Mouse (Mus musculus) megakaryocyte progenitor cell, adult 5-6 weeks (primary cell): Measurements from ENCODE around the gene Flvcr1. TPM values are rescaled to one million over a fixed set of nuclear protein-coding genes. Genes with fewer than 3 reads are reported as not detected.

ENCODE experiments used
- ATAC-seq: replicated peaks from 2 replicates; pipeline ENCODE4 v1.8.0; 2016; ENCODE audit warnings: mild to moderate bottlenecking, moderate TSS enrichment, inconsistent platforms; ENCODE audit not compliant: poor library complexity
- total RNA-seq, 2 experiments: library from RNA; stranded (forward) in 1 of 2; stranded (reverse) in 1 of 2; fragments of 157-497, 149-512 nt in 1 of 2; fragments of 200-1000 nt in 1 of 2; gene quantifications; 2 replicates each; pipeline versions ENCODE4 v1.2.3 to v1.2.4; 2015 to 2017

Flvcr1 gene
- total RNA-seq (2015) (29.9 and 30.6 TPM in 2 replicates), total RNA-seq (2017) (21.7 and 24.9 TPM in 2 replicates)

DNA sequence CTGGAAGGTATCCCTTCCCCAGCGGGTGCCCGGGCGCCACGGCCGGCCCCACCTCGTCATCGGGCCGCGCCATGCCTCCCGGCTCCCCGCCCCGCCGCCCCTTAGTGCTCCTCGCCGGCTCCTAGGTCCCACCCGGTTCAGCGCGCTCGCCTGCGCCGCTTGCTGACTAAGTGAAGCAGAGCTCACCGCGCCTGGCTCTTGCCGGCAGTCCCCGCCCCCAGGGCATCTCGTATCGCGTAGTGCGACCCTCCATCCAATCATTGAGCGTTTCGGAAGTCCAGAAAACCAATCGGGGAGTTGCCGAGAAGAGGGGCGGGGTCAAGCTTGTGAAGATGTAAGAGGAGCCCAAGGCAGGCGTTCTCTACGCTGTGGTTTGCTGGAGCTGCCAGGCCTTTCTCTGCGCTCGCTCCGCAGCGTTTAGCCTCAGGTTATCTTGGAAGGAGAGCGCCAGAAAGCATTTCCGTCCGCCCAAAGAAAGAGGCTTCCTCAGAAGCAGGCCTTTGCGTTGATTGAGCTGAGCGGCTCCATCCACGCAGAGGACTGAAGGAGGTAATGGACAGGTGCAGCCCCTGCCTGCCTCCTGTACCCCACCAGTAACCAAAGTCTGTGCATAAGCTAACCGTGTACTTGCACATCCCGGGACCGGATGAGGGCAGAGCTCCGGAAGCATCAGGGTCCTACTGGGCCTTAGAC lies at the start of gene Flvcr1:
Gene Flvcr1 (minus strand): TSS at position 138 of the 693 bp plus-strand sequence.
- ATAC-seq: peak; percentile 89

DNA sequence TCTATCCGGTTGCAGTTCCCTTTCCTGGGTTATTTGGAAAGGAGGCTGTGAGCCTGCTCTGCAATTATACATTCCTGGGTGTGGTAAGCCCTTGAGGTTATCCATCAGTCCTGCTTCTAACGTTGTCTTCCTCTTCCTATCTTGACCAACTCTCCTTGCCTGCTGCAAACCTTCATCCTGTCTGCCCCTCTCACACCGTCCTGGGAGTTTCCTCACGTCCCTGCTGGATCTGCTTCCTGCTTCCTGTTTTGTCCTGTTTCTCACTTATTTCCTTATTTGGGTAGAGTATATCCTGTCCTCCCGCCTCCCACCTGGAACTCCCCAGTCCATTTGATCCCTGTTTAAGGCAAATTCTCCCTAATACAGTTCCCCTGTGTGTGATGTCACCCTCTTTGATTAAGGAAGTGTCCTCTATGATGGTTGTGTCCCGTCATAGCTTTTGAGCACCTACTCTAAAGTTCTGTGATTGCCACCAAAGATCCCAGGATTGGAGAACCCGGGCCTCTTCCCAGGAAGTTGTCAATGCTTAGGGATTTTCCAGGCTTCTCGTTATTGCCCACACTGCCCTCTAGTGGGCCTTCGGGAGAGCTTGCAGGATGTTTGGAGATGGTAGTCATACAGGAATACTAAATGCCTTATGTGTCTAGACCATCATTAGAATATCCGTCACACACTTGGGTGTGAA lies 49.4 kb upstream of the Flvcr1 start:
- ATAC-seq: peak; percentile 56

- peak; percentile 17; the same call in 1 of the 2 replicates for ATAC-seq
Observed at GRCm38 (mm10) chr1:191073486-191073885, 47.5 kb upstream of the Flvcr1 start.

DNA sequence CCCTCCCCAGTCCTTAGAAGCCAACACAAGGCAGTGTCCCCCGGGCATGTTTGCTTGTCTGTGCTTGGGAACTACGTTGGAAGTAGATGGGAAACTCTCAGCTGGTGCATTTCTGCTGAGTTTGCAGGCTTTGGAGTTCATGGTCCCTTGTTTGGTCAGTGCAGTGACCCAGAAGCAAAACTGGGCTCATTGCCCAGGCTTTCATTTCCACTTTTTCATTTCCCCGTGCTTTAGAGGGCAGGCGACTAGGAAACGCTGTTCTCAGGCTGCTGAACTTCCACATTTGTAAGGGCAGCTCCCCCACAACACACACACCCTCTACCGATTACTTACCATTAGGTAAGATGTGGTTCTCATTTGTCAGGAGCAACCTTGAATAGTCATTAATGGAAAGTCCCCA lies 47.0 kb upstream of the Flvcr1 start:
- ATAC-seq: peak; percentile 74

DNA sequence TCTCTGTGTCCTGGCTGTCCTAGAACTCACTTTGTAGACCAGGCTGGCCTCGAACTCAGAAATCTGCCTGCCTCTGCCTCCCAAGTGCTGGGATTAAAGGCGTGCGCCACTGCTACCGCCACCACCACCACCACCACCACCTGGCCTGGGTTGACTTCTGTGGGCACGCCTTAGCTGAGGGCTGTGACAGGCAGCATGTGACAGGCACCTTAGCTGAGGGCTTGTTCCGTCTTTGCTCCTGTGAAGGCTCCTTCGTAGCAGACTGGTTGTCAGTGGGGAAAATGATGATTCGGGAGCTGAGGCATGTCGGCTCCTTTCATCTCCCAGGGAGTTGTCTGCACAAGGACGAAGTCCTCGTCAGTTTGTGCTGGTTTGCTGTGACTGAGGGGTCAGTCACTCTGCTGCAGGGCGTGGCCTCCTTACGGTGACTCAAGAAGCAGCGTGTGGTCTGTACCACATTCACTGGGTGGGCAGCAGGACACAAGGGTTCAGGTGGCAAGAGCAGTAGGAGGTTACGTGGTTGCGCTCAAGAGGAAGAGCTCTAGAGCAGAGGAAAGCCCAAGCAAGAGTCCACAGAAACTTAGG lies 46.5 kb upstream of the Flvcr1 start:
- no peak for ATAC-seq

DNA sequence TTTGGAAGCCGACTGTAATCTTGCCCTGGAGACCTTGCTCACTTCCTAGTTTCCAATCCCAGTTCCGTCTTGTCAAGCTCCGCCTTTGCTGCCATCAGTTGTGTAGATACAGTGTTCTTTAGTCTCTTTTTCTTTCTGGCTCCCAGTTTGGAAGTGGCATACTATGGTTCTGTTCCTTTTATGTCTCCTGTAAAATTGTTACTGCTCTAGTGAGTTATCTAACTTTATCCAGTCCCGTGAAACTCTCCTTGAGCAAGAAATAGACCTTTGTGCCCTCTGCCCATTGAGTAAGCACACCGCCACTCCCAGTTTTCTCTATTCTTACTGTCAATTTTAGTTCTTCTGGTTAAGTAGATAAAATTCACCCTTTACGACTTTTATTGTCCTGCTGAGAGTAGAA lies 45.7 kb upstream of the Flvcr1 start:
- ATAC-seq: no peak

- no peak for ATAC-seq
Observed at GRCm38 (mm10) chr1:191070259-191070658, 44.3 kb upstream of the Flvcr1 start.

- ATAC-seq: peak; percentile 42; the same call in 1 of the 2 replicates
Observed at GRCm38 (mm10) chr1:191068377-191068776, 42.4 kb upstream of the Flvcr1 start.

DNA sequence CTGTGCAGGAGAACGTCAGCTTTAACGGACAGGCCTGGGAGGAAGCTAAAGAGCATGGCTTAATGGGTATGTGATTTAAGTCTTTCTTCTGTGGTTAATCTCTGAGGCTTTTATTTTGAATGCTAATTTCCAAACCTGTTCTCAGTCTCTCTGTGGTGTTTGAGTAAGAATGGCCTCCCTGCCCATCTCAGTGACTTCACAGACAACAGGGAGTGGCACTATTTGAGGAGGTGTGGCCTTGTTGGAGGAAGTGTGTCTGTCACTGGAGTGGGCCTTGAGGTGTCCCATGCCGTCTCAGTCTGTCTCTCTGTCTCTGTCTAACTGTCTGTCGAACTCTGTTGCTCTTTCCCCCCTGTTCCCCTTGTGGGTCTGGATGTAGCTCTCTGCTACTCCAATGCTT lies 39.2 kb upstream of the Flvcr1 start:
- ATAC-seq: peak; percentile 24; the same call in 1 of the 2 replicates

DNA sequence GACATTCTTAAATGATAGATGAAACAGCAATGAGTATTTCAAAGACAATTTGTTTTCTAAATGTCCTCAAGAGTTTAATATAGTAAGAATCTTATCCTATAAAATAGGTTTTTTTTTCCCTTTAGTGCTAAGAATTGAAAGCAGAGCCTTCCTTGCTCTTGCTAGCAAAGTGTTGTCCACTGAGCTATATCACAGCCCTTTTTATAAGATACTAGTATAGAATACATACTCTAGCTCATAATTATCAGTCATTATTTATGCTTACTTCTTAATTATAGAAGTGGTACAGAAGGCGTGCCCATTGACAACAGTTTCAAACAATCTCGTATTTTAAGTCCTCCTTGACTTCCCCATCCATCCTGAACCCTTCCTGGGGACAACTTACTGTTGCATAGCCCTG lies 38.6 kb upstream of the Flvcr1 start:
- ATAC-seq: no peak

DNA sequence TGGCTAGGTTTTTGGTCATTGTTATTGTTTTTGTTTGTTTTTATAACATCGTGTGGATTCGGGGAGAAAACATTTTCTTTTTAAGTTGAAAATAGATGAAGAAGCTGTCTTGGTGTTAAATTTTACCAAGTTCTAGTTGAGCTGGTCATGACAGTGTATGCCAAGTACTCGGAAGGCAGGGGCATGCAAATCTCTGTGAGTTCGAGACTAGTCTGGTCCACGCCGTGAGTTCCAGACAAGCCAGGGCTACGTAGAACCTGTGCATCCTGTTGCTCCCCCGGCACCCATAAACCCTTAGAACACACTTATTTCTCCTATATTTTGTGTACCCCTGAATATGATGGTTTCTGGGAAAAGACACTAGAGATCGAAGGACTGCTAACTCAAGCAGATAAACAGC lies 37.7 kb upstream of the Flvcr1 start:
- no peak for ATAC-seq

DNA sequence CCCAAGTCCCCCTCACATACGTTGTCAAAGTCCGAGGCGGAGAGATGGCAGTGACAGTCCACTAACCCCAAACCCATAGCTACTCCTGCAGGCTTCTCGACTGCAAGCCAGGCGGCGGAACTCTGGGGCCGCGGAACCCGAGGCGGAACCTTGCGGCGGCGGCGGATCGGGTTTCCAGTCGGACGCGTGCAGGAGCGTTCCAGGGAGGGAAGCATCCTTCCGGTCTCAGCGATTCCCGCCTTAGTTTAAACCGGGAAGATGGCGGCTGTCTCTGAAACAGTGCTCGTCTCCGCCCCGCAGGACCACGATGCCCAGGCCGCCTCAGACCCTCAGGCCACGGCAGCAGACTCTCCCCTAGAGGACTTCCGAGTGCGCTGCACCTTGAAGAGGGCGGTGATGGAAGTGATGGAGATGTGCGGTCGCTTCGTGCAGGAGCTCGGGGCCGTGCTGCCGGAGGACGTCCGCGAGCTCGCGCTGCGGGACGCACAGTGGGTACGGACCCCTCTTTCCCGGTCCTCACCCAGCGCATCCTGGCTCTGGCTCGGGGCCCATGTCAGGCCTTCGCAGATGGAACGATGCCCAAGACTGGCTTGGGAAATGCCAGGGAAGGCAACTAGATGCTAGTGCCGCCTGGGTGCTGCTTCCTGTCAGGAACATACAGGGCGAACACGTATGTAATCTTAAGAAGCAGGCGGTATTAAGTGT lies 37.0 kb upstream of the Flvcr1 start, which contains the start of the genes Tatdn3 and Nsl1:
Gene Tatdn3 (minus strand): TSS at position 152 of the 705 bp plus-strand sequence.
Gene Nsl1 (plus strand): TSS at position 232 of the 705 bp plus-strand sequence.
- peak; percentile 98 for ATAC-seq

DNA sequence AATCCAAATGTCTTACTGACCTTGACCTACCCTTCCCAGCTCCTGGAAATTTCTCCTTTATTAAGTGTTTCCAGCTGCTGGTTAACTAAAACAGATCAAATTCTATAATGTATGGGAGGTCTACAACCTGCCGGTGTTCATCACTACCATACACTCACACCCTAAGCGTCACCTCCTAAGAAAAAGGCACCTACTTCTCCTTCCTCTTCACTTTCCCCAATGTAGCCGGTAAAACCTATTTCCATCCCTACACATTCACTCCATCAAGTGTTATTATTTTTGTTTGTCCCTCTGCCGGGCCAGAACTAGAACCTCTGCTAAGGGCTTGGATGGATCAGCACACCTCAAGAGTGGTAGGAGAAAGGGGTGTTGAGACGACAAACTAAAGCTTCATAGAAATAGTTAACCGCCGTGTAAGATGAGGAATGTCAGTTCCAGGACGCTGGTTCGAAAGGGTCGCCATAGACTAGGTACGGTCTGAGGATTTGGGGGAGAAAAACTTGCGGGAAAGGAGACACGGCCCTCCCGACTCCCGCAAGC lies 36.4 kb upstream of the Flvcr1 start:
- peak; percentile 12 for ATAC-seq

- no peak for ATAC-seq
Observed at GRCm38 (mm10) chr1:191057461-191057860, 31.5 kb upstream of the Flvcr1 start.

DNA sequence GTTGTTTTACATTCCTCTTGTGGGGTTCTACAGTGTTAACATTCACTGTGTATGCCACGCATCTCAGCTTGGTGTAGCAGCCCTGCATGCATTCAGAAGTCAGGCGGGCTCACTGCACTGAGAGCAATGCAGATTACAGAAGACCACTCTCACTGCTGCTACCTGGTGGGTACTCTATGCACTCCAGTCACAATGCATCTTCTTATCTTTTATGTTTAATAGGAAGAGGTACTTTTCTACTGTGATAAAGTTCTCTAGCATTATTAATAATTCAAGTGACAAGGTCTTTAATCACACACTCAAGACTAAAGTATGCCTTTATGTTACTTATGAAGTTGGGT lies 29.5 kb upstream of the Flvcr1 start:
- peak; percentile 80 for ATAC-seq

DNA sequence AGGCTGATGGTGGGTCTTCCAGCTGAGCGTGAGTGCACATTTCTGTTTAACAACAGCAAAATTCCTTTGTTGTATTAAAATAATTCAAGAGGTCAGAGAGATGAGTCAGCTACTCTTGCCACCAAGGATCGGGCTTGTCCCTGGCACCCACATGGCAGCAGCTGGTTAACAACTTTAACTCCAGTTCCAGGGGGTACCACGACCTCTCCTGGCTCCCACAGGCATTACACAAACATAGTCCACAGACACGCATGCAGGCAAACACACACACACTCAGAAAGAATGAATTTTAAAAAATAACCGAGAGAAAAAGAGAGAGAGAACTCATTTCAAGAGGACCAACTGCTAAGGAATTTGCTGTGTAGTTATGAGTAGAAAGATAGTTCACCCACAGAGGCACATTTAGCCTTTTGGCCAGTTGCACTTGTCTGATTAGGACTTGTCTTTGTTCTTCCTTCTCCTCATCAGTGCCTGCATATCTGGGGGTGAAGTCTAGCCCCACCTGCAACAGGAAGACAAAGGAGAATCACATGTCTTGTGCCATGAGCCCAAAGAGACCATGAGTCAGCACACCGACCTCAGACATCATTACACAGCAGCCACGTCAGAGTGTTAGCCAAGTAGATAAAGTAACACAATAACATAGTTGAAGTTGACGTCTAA lies 29.0 kb upstream of the Flvcr1 start:
- peak; percentile 91 for ATAC-seq

- no peak for ATAC-seq
Observed at GRCm38 (mm10) chr1:191053555-191053954, 27.6 kb upstream of the Flvcr1 start.

DNA sequence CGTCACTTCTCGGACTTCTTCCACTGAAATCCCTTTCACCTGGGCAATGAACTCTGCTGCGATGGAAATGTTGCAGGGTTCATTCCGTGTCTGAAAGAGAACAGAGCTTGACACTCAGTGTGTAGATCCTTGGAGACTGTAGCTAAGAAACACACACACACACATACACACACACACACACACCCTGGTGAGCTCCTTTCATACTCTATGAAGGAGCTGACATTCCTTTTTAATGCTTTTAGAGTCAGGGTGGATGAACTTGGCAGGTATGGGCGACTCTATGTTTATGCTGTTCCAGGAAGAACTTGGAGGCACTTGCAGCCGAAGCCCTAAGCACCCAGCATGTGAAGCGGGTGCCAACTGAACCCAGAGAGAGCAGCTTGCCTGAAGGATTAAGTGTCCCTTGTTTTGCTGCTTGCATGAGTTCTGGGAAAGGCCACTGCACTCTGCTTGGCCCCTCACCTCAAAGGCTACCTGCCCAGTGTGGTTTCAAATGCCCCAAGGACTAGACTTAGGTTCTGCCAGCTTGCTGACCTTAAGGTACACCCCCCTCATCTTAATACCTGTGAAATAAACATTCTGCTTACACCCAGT lies 20.4 kb upstream of the Flvcr1 start:
- ATAC-seq: no peak

GRCm38 (mm10) chr1:191045264-191045663 lies 19.3 kb upstream of the Flvcr1 start:
- no peak; the same call in 1 of the 2 replicates for ATAC-seq

DNA sequence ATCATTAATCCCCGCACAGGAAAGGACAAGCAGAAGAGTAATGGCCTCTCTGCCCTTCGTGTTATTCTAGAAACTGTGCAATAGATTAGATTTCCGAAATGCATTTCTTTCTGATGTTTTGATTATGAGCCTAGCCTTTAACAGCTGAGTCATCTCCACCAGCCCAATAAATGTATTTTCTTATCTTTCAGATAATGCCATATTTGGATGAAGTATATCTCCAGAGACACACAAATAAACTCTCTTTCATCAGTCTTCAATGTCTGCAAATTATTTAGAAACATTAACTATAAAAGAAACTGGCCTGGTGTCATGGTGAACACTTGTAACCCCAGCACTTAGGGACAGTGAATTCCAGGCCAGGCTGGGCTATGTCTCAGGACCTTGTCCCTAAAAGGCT lies 16.7 kb upstream of the Flvcr1 start:
- ATAC-seq: no peak
